Mouse (Mus musculus) kidney, adult 2 months (tissue): ENCODE measurements at regions not wholly inside any gene's neighbourhood (a gene's known extent, or its start where the extent isn't known, plus 50 kb on each side); places are given as distances from the start of the nearest gene placed in this dataset.

Experiments
- CTCF ChIP-seq: fragments of 200-500 bp; conservative IDR thresholded peaks from 2 replicates; pipeline ENCODE4 v1.5.1; 2011; ENCODE audit warnings: low read depth, mild to moderate bottlenecking, control low read depth, low read length, moderate library complexity, mixed read lengths; ENCODE audit not compliant: insufficient read depth, insufficient read length
- POLR2A ChIP-seq: fragments of 200-500 bp; IDR thresholded peaks from one replicate; pipeline ENCODE4 v1.6.1; 2011; ENCODE audit warnings: low read depth, low read length, control low read depth

DNA sequence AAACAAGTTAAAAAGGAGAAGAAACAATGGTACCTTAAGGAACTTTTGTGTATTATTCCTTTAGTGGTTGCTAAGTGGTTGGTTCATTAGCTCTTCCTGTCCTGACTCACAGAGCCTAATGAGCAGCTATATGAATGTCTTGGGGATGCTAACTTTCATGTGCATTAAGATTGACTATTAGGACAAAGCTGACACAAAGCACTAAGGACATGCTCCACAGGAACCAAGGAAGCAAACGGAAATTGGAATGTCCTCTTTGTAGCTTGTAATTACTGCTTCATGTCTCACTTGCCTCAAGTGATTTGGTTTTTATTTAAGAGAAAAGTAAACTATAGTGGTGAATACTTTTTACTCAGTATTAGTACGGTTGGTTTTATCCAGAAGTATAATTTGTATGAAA is 627.2 kb downstream of the Hdgfl1 start:
- TF ChIP-seq CTCF (no peak), POLR2A (no peak)
